Mouse (Mus musculus) intestine, embryonic 15.5 days (tissue): Measurements from ENCODE around the gene Phf12. TPM values are rescaled to one million over a fixed set of nuclear protein-coding genes. Genes with fewer than 3 reads are reported as not detected.
A peak's percentile ranks its signal among the peaks of the same experiment; 100 is the strongest.

Source experiments
- ATAC-seq: fragments of 200-750 bp; cut with Nextera tagmentation; 2 replicates; pipeline ENCODE4 v1.8.0; 2017; ENCODE audit warnings: moderate TSS enrichment, moderate library complexity
- H3K27ac ChIP-seq: fragments of 300-500 bp; sonication (generic); 2 replicates; pipeline ENCODE4 v1.5.1; 2015; ENCODE audit warnings: mild to moderate bottlenecking, inconsistent platforms
- H3K27me3 ChIP-seq: fragments of 300-500 bp; sonication (generic); replicated peaks from 2 replicates; pipeline ENCODE4 v1.6.1; 2015; ENCODE audit warnings: inconsistent platforms
- H3K36me3 ChIP-seq: fragments of 300-500 bp; sonication (generic); 2 replicates; pipeline ENCODE4 v1.6.1; 2015; ENCODE audit warnings: inconsistent platforms
- H3K4me1 ChIP-seq: fragments of 300-500 bp; sonication (generic); replicated peaks from 2 replicates; pipeline ENCODE4 v1.6.1; 2015; ENCODE audit warnings: inconsistent platforms
- H3K4me2 ChIP-seq: fragments of 300-500 bp; sonication (generic); replicated peaks from 2 replicates; pipeline ENCODE4 v1.6.1; 2015; ENCODE audit warnings: mild to moderate bottlenecking, inconsistent platforms
- H3K4me3 ChIP-seq: fragments of 300-500 bp; sonication (generic); replicated peaks from 2 replicates; pipeline ENCODE4 v1.5.1; 2015; ENCODE audit warnings: inconsistent platforms
- H3K9ac ChIP-seq: fragments of 300-500 bp; sonication (generic); 2 replicates; pipeline ENCODE4 v1.6.1; 2015; ENCODE audit warnings: inconsistent platforms
- H3K9me3 ChIP-seq: fragments of 300-500 bp; sonication (generic); 2 replicates; pipeline ENCODE4 v1.6.1; 2016; ENCODE audit warnings: inconsistent platforms
- WGBS: fragments of 180-500 bp; shearing (Covaris S2); methylation state at CpG from one replicate; pipeline ENCODE4 v1.1.7; 2015; 5-methylcytosine and 5-hydroxymethylcytosine counted together
- polyA plus RNA-seq: library from polyadenylated mRNA; unstranded; fragments of >200 nt; fragmentation: Nextera tagmentation; extraction: Ambion mirVana; gene quantifications from 2 replicates; pipeline ENCODE4 v1.2.1, GENCODE M21; 2015

Phf12 gene
- polyA plus RNA-seq, 1 experiment from 2014 or later, result 12.8 TPM

GRCm38 (mm10) chr11:77958932-77959331 lies 23.6 kb upstream of the Phf12 start:
- ATAC-seq, result no peak
- H3K4me3 ChIP-seq, result no peak overlapping the region
- H3K27ac ChIP-seq, result no peak overlapping the region
- H3K4me2 ChIP-seq, result no peak overlapping the region
- peaks cover 2% of the 10 kb centered on the region for H3K27me3 ChIP-seq
- no peaks in the 10 kb centered on the region for H3K36me3 ChIP-seq
- 56% methylated on average over 9 of the region's 9 CpGs for WGBS
- H3K9ac ChIP-seq, result no peak overlapping the region
- H3K9me3 ChIP-seq, result no peaks in the 10 kb centered on the region
- no peaks in the 10 kb centered on the region for H3K4me1 ChIP-seq

GRCm38 (mm10) chr11:77960199-77960598 lies 22.4 kb upstream of the Phf12 start:
- Histone ChIP-seq H3K4me1 (no peaks in the 10 kb centered on the region), H3K4me3 (no peak overlapping the region), H3K9me3 (no peaks in the 10 kb centered on the region), H3K4me2 (no peak overlapping the region), H3K27ac (no peak overlapping the region), H3K36me3 (no peaks in the 10 kb centered on the region), H3K9ac (no peak overlapping the region), H3K27me3 (no peaks in the 10 kb centered on the region; the same call in none of the 2 replicates)
- no peak for ATAC-seq
- WGBS, result 58% methylated on average over 9 of the region's 9 CpGs

- no peaks in the 10 kb centered on the region; the same call in 1 of the 2 replicates for H3K27me3 ChIP-seq
- H3K9ac ChIP-seq, result no peak overlapping the region
- no peak overlapping the region for H3K4me2 ChIP-seq
- H3K4me1 ChIP-seq, result no peaks in the 10 kb centered on the region
- no peak overlapping the region for H3K4me3 ChIP-seq
- ATAC-seq, result peak; percentile 40; the same call in 1 of the 2 replicates
- no peaks in the 10 kb centered on the region for H3K9me3 ChIP-seq
- no peak overlapping the region for H3K27ac ChIP-seq
- no peaks in the 10 kb centered on the region for H3K36me3 ChIP-seq
- WGBS, result 28% methylated on average over 5 of the region's 5 CpGs
Measured at GRCm38 (mm10) chr11:77960898-77961297, 21.7 kb upstream of the Phf12 start.

- no peak overlapping the region for H3K27ac ChIP-seq
- H3K4me3 ChIP-seq, result no peak overlapping the region
- no peak overlapping the region for H3K4me2 ChIP-seq
- WGBS, result 87% methylated on average over 10 of the region's 10 CpGs
- H3K4me1 ChIP-seq, result no peaks in the 10 kb centered on the region
- H3K36me3 ChIP-seq, result no peaks in the 10 kb centered on the region
- no peaks in the 10 kb centered on the region; the same call in 1 of the 2 replicates for H3K27me3 ChIP-seq
- H3K9me3 ChIP-seq, result no peaks in the 10 kb centered on the region
- ATAC-seq, result no peak
- H3K9ac ChIP-seq, result no peak overlapping the region
Measured at GRCm38 (mm10) chr11:77962946-77963345, 19.6 kb upstream of the Phf12 start.

GRCm38 (mm10) chr11:77964415-77965095 lies 18.0 kb upstream of the Phf12 start:
- Histone ChIP-seq H3K9me3 (no peaks in the 10 kb centered on the region), H3K27me3 (no peaks in the 10 kb centered on the region), H3K9ac (no peak overlapping the region), H3K36me3 (no peaks in the 10 kb centered on the region), H3K4me2 (no peak overlapping the region), H3K4me3 (no peak overlapping the region), H3K27ac (no peak overlapping the region), H3K4me1 (no peaks in the 10 kb centered on the region)
- no peak for ATAC-seq
- 33% methylated on average over 19 of the region's 19 CpGs for WGBS

GRCm38 (mm10) chr11:77965101-77966036 lies 17.2 kb upstream of the Phf12 start:
- Histone ChIP-seq H3K9me3 (no peaks in the 10 kb centered on the region), H3K4me1 (no peaks in the 10 kb centered on the region), H3K27me3 (no peaks in the 10 kb centered on the region), H3K36me3 (no peaks in the 10 kb centered on the region), H3K4me2 (no peak overlapping the region), H3K27ac (no peak overlapping the region), H3K4me3 (no peak overlapping the region), H3K9ac (no peak overlapping the region)
- 35% methylated on average over 17 of the region's 17 CpGs for WGBS
- ATAC-seq, result no peak

- H3K27ac ChIP-seq, result no peak overlapping the region
- no peak overlapping the region for H3K9ac ChIP-seq
- no peak for ATAC-seq
- WGBS, result 57% methylated on average over 5 of the region's 5 CpGs
- H3K4me3 ChIP-seq, result no peak overlapping the region
- H3K9me3 ChIP-seq, result no peaks in the 10 kb centered on the region
- no peaks in the 10 kb centered on the region for H3K4me1 ChIP-seq
- no peaks in the 10 kb centered on the region for H3K36me3 ChIP-seq
- no peaks in the 10 kb centered on the region for H3K27me3 ChIP-seq
- H3K4me2 ChIP-seq, result no peak overlapping the region
Measured at GRCm38 (mm10) chr11:77966037-77966391, 16.5 kb upstream of the Phf12 start.

GRCm38 (mm10) chr11:77967114-77967513 lies 15.4 kb upstream of the Phf12 start:
- Histone ChIP-seq H3K27me3 (no peaks in the 10 kb centered on the region), H3K9ac (no peak overlapping the region), H3K4me3 (no peak overlapping the region), H3K9me3 (no peaks in the 10 kb centered on the region), H3K36me3 (no peaks in the 10 kb centered on the region), H3K4me1 (no peaks in the 10 kb centered on the region), H3K27ac (no peak overlapping the region), H3K4me2 (no peak overlapping the region)
- no peak for ATAC-seq
- WGBS, result 0% methylated on average over 4 of the region's 4 CpGs

- H3K36me3 ChIP-seq, result no peaks in the 10 kb centered on the region
- H3K9me3 ChIP-seq, result no peaks in the 10 kb centered on the region
- H3K27ac ChIP-seq, result no peak overlapping the region
- 71% methylated on average over 4 of the region's 4 CpGs for WGBS
- no peak overlapping the region for H3K4me3 ChIP-seq
- no peak overlapping the region for H3K4me2 ChIP-seq
- peaks cover 7% of the 10 kb centered on the region; the same call in 1 of the 2 replicates for H3K27me3 ChIP-seq
- no peaks in the 10 kb centered on the region for H3K4me1 ChIP-seq
- H3K9ac ChIP-seq, result no peak overlapping the region
- no peak for ATAC-seq
Measured at GRCm38 (mm10) chr11:77968786-77969185, 13.8 kb upstream of the Phf12 start.

GRCm38 (mm10) chr11:77970718-77971117 lies 11.8 kb upstream of the Phf12 start:
- peaks cover 17% of the 10 kb centered on the region for H3K27me3 ChIP-seq
- no peak overlapping the region for H3K9ac ChIP-seq
- H3K4me3 ChIP-seq, result no peak overlapping the region
- no peak overlapping the region for H3K27ac ChIP-seq
- ATAC-seq, result no peak
- WGBS, result 84% methylated on average over 6 of the region's 6 CpGs
- H3K36me3 ChIP-seq, result no peaks in the 10 kb centered on the region
- no peaks in the 10 kb centered on the region for H3K9me3 ChIP-seq
- no peaks in the 10 kb centered on the region for H3K4me1 ChIP-seq
- H3K4me2 ChIP-seq, result no peak overlapping the region

- no peaks in the 10 kb centered on the region for H3K36me3 ChIP-seq
- 84% methylated on average over 7 of the region's 7 CpGs for WGBS
- no peak overlapping the region for H3K4me3 ChIP-seq
- ATAC-seq, result no peak
- H3K9me3 ChIP-seq, result no peaks in the 10 kb centered on the region
- H3K27ac ChIP-seq, result no peak overlapping the region
- no peaks in the 10 kb centered on the region for H3K4me1 ChIP-seq
- no peak overlapping the region for H3K9ac ChIP-seq
- peaks cover 38% of the 10 kb centered on the region for H3K27me3 ChIP-seq
- H3K4me2 ChIP-seq, result no peak overlapping the region
Measured at GRCm38 (mm10) chr11:77973520-77973919, 9.0 kb upstream of the Phf12 start.

- Histone ChIP-seq H3K4me2 (no peak overlapping the region), H3K27me3 (peaks cover 41% of the 10 kb centered on the region), H3K9me3 (no peaks in the 10 kb centered on the region), H3K27ac (no peak overlapping the region), H3K36me3 (no peaks in the 10 kb centered on the region), H3K4me1 (no peaks in the 10 kb centered on the region), H3K9ac (no peak overlapping the region), H3K4me3 (no peak overlapping the region)
- ATAC-seq, result no peak
- 36% methylated on average over 15 of the region's 15 CpGs for WGBS
Measured at GRCm38 (mm10) chr11:77974325-77974724, 8.2 kb upstream of the Phf12 start.
